Mouse (Mus musculus) central nervous system, embryonic 11.5 days (tissue): ENCODE results near the gene Ccdc63. TPM values are rescaled to one million over a fixed set of nuclear protein-coding genes. Genes with fewer than 3 reads are reported as not detected.

Experiments used
- polyA plus RNA-seq: library from polyadenylated mRNA; depleted of rRNA; stranded (reverse); fragments of >200 nt; gene quantifications from 2 replicates; pipeline ENCODE4 v1.2.3, GENCODE M21; 2012; rRNA removed

Ccdc63 gene
- 0.06 TPM in 1 of 2 replicates, not detected in the other for polyA plus RNA-seq

GRCm38 (mm10) chr5:122140723-122141122 lies at the start of gene Ccdc63:
Gene Ccdc63 (minus strand): TSS chr5:122140823.

GRCm38 (mm10) chr5:122157827-122158381 lies 17.3 kb upstream of the Ccdc63 start, which contains the start of gene Ppp1cc:
Gene Ppp1cc (plus strand): TSS chr5:122158278.

Other genes starting within 250 kb of the Ccdc63 start
- 25.1 and 29.6 TPM in 2 replicates for gene Cux2, start 90.7 kb downstream of the Ccdc63 start, polyA plus RNA-seq
- gene Myl2, start 39.9 kb downstream of the Ccdc63 start, polyA plus RNA-seq, result 144 and 145 TPM in 2 replicates
- gene Ppp1cc, start 17.5 kb upstream of the Ccdc63 start, polyA plus RNA-seq, result 365 and 385 TPM in 2 replicates
- 6.6 and 8.2 TPM in 2 replicates for gene Hvcn1, start 66.0 kb upstream of the Ccdc63 start, polyA plus RNA-seq
- gene Tctn1, start 123.6 kb upstream of the Ccdc63 start, polyA plus RNA-seq, result 23.3 and 29.6 TPM in 2 replicates
- gene Pptc7, start 143.5 kb upstream of the Ccdc63 start, polyA plus RNA-seq, result 12.5 and 13.1 TPM in 2 replicates
- 12.2 and 16.5 TPM in 2 replicates for gene Rad9b, start 213.4 kb upstream of the Ccdc63 start, polyA plus RNA-seq
- gene Vps29, start 213.5 kb upstream of the Ccdc63 start, polyA plus RNA-seq, result 88.1 and 118 TPM in 2 replicates
- 60.6 and 60.7 TPM in 2 replicates for gene Gpn3, start 231.1 kb upstream of the Ccdc63 start, polyA plus RNA-seq
- gene Fam216a, start 231.5 kb upstream of the Ccdc63 start, polyA plus RNA-seq, result 84.8 and 92.8 TPM in 2 replicates